Mouse (Mus musculus): Measurements from ENCODE around the gene Pigk.
"Not testable (repeated sequence)": the region's sequence is repeated elsewhere in the genome, so short reads cannot be mapped to it uniquely, and the experiment has no call there.

Pigk gene

DNA sequence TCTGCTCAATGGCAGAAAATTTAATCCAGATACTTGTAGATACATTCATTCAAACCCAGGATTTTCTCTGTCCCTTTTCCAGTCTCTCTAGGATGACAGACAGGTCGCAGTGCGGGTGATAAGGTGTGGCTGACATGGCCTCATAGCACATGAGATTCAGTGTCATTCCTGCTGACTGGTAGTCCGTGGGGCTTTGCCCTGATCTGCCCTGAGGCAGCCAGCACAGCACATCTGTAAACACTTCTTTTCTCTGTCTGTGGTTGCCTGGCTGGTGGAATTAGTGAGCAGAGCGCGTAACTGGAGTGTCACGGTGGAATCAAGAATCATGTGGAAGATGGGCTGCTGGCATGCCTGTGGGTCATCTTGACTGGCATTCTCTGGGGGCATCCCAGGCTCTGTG is 56.2 kb downstream of the Pigk start:
- no peak for DNase-seq

DNA sequence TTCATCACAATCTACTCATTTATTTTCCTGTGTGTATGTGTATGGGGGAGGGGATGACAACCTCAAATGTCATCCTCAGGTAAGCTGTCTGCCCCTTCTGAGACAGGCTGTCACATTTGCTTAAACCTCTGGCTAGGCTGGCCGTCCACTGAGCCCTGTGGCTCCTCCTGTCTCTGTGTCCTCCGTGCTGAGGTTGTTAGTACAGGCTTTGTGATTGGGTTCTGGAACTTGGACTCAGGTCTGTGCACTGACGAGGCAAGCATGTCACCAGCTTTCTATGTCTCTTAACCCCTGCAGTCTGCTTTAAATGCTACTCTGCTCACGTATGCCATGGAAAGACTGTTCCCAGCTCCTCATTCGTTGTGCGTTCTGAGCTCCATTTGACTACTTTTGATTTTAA is 62.5 kb downstream of the Pigk start:
- no peak for DNase-seq

DNA sequence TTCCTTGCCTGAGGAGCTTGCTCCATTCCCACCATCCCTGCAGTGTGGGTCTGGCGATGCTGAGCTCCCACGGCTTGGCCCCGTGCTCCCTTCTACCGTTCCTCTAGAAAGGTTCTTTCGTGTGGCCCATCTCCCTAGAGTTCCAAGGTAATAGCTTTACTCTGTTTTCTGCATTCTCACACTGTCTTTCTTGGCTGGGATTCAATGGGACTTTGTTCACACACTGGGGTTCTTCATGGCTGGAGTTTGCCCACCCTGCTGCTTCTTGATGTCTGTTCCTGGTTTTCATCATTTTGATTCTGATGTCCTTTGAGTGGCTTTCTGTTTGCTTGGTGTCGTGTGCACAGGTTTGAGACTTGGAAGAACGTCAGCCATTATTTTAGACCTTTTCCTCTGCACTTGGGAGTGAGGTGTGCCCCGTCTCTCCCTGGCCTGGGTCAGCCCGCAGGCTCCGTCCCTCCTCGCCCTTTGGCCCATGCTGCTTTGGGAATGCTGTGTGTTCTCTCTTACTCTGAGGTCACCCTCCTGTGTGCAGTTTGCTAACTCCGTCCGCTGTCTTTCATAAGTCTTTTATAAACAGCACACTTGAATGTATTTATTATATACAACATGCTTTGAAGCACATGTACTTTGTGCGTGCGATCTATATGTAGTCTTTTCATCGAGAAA is 63.1 kb downstream of the Pigk start:
- no peak for DNase-seq

DNA sequence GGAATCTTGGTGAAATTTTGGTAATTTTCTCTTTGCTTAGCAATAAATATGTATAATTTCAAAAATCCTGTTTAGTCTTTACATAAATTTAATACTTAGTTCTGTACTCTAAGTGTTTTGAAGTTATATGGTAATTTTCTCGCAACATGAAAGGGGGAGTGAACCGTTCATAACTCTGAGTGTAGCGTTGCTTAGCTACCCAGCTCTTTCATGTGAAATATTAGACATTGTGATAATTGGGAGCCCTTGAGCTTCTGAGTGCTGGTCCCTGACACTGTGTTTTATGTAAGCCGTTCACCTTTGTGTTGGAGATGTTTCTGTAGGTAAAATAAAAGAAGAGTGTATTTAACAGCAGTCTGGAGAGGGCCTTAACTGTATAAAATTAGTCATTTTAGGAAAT is 65.9 kb downstream of the Pigk start:
- DNase-seq: no peak

DNA sequence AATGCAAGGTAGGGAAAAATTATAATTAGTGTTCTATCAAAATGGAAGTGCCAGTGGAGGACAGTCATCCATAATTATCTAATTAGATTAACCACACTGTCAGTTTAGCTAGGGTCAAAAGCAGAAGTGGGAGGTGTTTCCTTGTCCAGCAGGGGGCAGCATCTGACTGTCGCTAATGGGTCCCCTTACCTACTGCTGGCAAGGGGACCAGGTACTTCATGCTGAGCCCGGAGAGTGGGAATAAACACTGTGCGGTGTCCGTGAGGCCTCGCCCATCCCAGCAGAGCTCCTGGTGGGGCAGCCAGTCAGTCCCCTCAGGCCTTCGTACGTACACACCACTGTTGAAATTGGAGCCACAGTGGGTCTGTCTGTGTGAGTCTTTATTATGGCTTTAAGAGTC is 69.9 kb downstream of the Pigk start:
- peak; percentile 64 to 69 for DNase-seq

DNA sequence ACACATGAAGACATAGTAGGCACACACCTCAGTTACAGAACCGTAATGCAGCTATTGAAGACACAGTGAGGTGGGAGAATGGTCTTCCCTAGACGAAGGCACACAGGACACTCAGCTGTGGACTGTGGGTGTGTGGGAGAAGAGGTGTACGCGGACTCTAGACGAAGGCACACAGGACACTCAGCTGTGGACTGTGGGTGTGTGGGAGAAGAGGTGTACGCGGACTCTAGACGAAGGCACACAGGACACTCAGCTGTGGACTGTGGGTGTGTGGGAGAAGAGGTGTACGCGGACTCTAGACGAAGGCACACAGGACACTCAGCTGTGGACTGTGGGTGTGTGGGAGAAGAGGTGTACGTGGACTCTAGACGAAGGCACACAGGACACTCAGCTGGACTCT is 70.5 kb downstream of the Pigk start:
- not testable (repeated sequence) for DNase-seq

DNA sequence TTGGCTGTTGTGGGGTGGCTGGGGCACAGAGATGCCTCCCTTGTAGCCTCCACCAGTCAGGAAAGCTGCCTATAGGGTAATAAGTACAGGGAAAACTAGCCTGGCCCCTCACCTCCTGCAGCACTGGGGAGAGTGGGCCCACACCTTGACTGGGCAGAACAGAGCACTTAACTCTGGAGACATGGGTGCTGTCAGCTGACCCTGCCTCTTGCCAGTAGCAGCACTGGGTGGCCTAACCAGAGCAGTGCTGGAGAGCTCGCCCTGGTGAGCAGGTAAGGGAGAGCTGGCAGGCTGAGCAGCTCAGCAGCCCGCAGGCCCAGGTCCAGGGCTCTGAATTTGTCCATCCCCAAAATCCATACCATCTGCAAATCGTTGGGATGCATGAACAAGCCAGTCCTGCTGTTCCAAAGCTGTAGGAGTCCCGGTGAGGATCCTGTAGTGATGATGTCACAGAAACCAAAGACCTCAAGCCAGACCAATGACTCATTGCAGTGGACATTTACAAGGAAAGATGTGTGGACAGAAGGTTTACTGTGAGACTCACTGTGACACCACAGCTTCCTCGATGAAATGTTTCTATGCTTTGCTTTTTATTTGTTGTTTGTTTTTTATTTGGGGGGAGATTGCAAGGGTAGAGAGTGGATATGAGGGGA is 74.5 kb downstream of the Pigk start:
- DNase-seq: not testable (repeated sequence)

DNA sequence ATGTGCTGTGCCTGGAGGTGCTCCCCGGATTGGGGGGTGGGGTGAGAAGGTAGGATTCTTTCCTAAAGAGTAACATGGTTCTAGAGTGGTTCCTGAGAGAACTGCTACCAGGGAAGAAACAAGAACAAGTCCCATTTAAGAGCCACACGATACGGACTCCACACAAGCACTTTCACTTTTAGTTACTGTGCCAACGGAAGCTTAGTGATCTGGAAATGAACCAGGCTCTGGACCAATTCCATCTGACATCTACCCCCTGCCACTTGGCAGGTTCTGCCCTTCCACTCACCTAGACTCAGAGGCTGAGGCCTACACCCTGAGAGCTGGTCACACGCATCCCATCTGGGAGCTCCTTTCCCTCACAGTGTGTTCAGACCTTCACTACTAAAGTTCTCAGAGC is 78.7 kb downstream of the Pigk start:
- no peak for DNase-seq

DNA sequence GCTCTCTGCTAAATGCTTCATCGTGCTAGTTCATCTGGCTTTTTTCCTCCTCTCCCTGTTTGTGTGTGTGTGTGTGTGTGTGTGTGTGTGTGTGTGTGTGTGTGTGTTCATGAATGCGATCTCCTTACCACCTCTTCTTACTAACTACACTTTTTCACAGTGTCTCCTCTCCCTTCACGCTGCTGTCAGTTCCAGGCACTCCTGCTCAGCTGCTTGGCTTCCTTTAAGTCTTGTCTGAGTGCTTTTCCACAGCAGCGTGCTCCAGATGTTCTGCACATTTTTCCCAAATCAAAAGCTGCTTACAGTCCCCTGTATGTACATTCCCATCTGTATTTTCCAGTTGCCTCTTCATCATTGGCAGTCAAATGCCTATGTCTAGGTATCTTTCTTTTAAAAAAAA is 79.1 kb downstream of the Pigk start:
- DNase-seq: no peak

DNA sequence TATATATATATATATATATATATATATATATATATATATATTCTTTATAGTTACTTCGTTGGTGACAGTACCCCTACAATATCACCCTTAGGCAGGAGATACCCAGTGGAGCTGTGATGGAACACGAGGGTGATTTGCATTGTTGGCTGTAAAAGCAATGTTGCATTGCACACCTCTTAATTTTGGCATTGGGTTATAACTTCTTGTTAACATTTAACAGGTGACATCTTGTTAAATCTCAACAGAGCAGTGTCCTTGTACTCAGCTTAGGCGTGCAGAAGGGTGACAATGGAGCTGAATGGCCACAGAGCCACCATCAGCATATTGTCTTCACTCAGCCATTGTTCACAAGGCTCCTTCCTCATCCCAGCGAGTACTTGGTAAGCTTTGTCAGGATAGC is 82.3 kb downstream of the Pigk start:
- no peak for DNase-seq

DNA sequence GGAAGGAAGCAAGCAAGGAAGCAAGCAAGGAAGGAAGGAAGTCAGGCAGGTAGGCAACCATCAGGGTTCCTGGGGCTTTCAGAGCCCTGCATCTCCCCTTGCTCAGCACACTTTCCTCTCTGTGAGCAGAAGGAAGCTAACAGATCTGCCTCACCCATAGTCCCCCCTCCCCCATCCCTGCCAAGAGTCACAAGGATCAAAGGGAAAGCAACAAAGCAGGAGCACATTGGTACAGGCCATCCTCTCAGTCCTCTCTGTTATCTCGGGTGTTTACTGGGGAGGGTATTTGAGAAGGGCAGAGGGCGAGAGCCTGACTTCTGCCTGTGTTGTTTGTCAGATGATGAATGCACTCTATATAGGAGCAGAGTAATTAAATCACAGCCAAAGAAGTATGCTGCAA is 83.5 kb downstream of the Pigk start:
- DNase-seq: no peak

DNA sequence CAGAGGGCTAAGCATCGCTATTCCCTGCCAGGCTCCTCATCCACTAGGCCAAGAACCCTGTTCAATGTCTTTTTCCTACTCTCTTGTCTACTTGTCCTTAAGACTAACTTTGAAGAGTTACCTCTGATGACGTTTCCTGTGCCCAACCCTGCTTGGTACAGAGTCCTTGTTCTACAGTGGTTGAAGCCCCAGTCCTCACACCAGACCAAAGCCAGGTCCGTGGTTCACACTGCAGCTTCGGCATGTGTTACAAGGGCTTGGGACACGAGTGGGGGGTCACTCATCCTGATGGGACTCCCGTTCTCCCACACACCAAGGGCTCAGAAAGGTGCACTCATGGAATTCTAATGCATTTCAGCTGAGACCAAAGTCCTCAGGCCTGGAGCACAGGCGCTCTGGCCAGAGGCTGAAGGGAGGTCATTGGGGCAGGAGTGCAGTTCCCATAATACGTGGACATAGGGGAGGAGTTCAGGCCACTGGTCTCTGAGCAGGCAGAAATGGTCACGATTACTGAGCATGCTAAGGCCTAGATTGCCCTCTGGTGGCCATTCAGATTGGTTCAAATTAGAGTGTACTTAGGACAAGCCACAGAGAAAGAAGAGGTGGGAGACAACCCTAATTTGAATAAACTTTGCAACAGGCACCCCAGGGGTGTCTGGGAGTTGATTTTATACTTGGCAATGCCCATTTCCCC is 86.0 kb downstream of the Pigk start:
- DNase-seq: no peak

DNA sequence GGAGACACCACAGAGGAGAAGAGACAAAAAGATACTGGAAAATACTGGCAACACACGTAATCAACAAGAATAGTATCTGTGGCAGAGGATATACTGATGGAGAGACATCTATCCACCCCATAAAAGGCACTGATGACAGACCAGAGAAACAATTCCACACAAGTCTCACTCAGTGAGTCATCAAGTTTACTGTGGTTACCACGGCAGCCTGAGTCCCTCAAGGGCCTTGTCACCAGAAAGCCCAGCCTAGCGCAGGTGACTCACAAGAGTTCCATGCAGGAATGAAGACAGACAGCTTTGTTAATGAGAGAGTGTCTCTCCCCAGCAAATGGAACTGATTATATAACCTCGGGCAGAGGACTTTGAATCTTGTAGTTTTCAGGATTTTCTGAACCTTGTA is 100.0 kb downstream of the Pigk start:
- DNase-seq: no peak

DNA sequence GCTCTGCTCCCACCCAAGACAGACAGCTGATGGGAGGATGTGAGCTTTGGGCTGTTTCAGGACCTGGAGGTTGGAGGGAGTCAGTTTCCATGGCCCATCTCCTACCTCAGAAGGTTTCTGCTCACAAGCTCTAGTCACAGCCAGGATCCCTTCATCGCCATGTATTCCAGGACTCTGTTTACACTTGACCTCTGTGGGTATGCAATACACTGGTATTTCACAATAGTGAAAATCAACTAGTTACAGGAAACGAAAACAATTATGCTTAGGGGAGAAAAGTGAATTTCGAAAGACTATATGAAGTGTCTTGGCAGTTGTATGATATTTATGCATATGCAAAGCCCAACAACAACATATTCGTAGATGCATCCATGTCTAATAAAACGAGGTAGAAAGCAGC is 101.2 kb downstream of the Pigk start:
- DNase-seq: no peak

DNA sequence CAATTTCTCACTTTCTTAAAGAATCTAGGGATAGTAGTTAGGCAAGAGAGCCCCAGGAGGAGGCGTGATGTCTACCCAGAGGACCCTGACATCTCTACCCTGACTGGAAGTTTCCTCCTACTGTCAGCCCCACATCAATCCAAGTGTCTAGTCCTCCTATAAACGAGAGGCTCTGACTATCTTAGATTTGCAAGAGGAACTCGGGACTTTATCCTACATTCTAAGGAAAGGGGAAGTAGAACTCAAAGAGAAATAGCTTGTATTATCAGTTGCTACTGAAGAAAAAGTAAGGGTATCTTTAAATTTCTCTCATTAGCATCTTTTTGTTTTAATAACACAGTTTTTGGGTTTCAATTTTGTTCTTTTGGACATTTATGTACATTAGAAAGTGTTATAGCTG is 106.5 kb downstream of the Pigk start:
- DNase-seq: no peak

DNA sequence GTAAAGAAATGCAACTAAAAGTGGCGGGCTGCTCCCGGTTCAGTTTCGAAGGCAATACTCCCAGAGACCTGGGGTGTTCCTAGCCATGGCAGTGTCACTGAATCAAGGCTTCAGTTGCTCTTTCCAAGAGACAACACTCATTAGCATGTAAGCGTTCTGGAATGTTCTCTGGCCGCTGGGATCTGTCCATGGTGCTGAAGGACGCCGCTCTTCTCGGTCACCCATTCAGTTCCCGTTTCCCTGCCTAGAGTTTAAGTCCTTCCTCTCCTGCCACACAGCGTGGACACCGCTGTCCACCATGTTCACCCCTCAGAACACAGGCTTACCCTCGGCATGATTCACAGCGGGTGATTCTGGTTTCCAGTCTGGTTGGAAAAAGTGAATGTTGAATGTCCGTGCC is 107.3 kb downstream of the Pigk start:
- peak; percentile 26 to 43 for DNase-seq

DNA sequence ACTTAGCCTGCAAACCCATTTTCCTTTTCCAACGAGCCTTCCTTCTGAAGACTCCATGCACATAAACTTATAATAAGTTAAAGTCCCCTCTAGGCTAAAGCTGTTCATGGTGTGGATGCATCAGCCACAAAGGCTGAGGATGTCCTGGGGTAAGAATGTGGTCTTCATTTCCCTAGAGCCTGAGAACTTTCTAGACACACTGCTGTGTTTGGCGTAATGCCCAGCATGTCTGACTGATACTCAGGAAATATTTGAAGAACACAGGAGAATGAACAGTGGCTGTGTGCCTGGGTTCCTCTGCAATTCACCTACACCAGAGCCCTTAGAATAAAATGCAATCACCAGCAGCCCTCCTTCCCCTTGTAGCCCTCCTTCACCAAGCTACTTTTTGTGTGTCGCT is 117.5 kb downstream of the Pigk start:
- DNase-seq: no peak

DNA sequence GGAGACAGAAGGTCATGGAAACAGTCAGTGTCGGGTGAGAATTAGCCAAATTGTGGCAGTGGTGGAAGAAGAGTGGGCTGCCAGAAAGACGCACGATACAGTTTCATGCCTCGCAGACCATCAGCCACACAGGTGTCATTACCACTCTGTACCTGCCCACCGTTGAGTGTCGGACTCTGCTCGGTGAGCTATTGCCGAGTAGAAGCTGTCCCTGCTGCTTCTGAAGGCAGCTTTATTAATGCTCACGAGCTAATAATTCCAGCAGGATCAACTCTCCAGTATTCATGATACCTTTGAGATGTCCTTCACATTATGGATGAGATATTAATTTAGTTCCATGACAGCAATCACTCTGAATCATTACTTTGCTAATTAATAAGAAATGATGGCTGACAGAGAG is 118.1 kb downstream of the Pigk start:
- DNase-seq: no peak

DNA sequence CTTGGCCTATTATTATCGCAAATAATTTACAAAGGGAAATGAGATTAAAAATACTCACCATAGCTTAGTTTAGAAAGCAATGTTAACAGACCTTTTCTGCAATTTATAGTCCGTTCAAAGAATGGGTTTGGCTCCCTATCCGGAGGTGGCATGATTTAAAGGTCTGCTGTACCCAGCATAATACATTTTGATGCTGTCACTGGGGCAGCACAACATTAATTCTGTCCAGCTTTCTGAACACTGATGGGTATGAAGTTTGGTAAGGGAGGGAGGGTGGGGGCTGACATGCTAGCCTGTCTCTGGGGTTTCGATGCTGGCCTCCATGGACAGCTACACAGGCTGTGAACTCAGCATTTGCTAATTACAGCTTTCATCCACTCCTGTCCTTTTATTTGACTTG is 118.5 kb downstream of the Pigk start:
- no peak for DNase-seq

DNA sequence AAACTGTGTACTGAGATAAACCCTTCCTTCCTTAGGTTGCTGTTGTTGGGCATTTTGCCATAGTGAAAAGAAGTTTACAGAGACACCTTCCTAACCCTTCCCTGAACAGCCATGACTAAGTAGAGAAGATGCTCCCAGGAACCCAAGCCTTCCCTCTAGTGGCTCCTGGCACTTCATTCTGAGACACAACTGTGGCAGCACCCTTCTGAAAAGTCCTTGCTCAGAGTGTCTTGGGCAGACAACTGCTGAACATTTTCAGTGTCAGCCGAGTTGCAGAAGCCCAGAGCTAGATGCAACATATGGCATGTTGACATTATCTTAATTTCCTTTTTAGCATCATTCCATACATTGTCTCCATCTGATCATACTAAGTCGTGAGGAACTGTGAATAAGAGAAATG is 123.5 kb downstream of the Pigk start:
- no peak for DNase-seq

DNA sequence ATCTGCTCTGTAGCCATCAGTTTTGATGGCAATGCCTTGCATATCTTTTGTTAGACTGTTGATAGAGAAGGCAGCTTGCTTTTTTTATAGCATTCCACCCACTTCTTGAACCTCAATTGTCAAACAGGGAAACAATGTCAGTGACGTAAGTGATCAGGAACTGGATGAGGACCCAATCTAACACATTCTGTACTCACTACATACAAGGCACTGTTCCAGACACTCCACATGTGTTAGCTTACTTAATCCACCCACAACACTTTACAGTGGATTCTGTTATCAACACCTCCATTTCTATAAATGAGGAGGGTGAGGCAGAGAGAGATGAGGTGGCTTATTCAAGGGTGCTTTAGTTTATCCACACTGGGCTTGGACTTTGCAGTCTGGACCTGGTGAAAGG is 124.0 kb downstream of the Pigk start:
- no peak for DNase-seq

DNA sequence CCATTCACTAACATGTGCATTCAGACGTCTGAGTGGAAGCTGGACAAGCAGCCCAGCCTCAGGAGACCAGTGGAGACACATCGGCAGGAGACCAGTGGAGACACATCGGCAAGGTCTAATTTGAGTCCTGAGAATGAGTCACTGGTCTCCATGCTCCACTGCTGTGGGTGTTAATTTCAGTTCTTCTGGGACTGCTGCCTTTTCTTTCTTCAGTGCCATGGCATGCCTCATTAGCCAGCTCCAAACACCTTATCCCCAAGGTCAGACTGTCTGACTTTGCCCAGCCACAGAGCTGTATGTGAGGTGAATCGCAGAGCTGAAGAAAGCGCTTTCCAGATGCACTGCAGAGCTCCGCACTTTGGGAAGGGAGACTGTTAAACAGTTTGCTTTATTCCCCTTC is 127.4 kb downstream of the Pigk start:
- DNase-seq: no peak

DNA sequence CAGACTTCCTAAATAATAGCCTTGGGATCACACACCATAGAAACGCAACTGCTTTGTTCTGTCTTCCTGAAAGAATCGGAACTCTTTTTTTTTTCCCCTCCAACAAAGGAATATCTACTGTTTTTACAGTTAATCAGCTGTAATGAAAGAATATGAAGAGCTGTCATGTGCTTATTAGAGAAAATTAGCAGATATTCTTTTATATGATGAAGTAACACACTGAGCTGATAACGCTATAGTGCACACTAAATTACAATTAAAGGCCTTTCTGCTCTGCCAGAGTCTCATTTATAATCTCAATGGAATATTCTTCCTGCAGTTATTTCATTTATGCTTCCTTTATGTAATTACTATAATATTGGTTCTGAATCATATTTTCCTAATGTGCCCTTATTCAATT is 128.7 kb downstream of the Pigk start:
- DNase-seq: no peak

DNA sequence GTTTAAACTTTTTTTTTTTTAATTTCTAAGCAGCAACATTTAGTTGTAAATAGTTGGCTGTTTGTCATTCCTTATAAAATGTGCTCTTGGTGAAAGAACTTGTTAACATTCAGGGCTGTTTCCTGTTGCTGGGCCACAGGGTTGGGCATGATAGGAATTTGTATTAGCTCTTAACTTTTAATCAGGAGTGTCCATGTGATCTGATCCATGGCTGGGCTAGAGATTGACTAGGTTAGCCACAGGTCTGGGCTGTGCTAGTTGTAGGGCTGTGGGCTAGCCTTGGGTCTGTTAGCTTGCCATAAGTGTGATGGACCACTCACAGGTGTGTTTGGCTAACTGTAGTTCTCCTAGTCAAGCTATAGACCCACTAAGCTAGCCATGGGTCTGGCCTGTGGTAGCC is 130.0 kb downstream of the Pigk start:
- DNase-seq: no peak
